Mouse (Mus musculus): Measurements from ENCODE around the gene Fbxw4. TPM values are rescaled to one million over a fixed set of nuclear protein-coding genes. Genes with fewer than 3 reads are reported as not detected.
"Not testable (repeated sequence)": the region's sequence is repeated elsewhere in the genome, so short reads cannot be mapped to it uniquely, and the experiment has no call there.

The Fbxw4 gene
- polyA plus RNA-seq, 1 experiment from 2014 or later = 5.5 TPM

- DNase-seq (ENCODE audit: low spot score) = no peak
- peaks cover 14% of the 10 kb centered on the region for H3K36me3 ChIP-seq
- peaks cover 17% of the 10 kb centered on the region for H3K4me1 ChIP-seq
- H3K9me3 ChIP-seq = no peaks in the 10 kb centered on the region
- WGBS = 33% methylated on average over 14 of the region's 14 CpGs
- H3K27me3 ChIP-seq (ENCODE audit: insufficient read depth, poor library complexity, severe bottlenecking) = peaks cover 18% of the 10 kb centered on the region; the same call in 1 of the 2 replicates
- H3K27ac ChIP-seq = peak overlapping the region; percentile 42; the same call in 1 of the 2 replicates
- H3K4me3 ChIP-seq = no peak overlapping the region
Measured at GRCm38 (mm10) chr19:45567367-45567766, 92.7 kb downstream of the Fbxw4 start.

DNA sequence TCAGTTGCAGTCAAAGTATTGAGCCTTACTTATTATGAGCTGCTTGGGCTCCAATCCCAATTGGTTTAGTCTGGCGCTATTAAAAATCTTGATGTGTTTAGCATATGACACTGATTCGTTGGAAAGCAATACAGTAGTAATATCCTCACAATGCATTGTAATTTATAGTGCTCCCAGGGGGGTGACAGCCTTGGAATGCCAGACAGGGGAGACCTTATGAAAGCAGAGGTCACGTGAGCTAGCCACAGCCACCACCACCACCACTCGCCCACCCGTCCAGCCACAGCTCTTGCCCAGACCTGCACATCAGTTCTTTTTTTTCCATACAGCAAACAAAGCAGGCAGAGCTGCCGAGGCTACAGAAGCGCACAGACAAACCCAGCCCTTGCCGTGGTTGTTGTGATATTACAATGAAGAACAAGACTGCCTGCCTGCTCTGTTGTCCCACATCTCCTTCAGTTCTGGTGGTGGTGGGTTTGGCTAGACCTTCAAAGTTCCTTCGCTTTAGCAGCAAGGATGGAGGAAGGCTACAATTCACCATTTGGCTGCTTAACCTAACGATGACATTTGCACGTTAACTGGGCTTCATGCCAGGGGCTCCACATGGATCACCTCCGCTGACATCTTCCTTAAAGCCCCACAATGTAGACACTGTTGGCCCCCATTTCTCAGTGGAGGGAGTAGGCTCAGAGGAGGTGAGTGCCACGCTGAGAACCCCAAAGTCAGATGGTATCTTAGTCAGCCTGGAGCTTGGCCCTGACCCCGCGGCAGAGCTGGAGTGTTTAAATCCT lies 94.0 kb downstream of the Fbxw4 start:
- Histone ChIP-seq H3K4me1 (peaks cover 17% of the 10 kb centered on the region), H3K27ac (no peak overlapping the region), H3K9me3 (no peaks in the 10 kb centered on the region), H3K36me3 (0 out of 2 replicates have a peak, but pooled peaks cover 8% of the 10 kb centered on the region), H3K27me3 (ENCODE audit: insufficient read depth, poor library complexity, severe bottlenecking) (peaks cover 14% of the 10 kb centered on the region; the same call in 1 of the 2 replicates), H3K4me3 (no peak overlapping the region)
- no peak for DNase-seq (ENCODE audit: low spot score)
- 66% methylated on average over 15 of the region's 15 CpGs for WGBS

DNA sequence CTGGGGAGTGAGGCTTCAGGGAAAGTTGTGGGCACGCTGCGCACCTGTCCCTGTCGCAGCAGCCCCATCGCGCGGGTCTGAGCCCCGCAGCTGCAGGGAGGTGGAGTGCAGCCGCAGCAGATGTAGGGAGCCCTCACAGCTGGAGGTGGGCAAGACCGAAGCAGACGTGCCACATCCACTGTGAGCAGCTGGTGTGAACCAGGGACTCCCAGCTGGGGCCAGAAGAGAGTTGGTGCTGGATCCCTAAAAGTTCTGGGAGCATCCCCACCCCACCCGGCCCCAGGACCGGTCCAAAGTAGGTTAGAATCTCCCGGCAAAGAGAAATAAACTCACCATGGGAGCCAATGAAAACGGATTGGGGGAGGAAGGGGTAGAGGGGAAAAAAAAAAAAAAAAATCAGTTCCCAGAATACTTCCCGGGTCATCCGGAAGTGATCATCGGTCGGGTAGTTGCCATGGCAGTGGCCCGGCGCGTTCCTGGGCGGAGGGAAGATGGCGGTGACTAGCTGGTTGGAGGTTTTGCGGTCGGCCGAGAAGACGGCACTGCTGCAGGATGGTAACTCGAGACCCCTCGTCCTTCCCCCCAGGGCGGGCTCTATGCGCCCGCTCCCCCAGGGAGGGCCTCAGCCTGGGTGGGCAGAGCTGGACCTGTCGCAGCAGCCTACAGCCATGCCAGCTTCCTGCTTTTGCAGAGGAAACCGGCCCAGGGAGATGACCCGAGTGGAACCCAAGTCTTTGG lies 99.8 kb downstream of the Fbxw4 start, which contains the start of the genes Poll and Gm17018:
Gene Poll (minus strand): TSS at position 379 of the 738 bp plus-strand sequence.
Gene Gm17018 (plus strand): TSS at position 463 of the 738 bp plus-strand sequence.
- under 1% methylated on average over 35 of the region's 35 CpGs for WGBS
- Histone ChIP-seq H3K27me3 (ENCODE audit: insufficient read depth, poor library complexity, severe bottlenecking) (no peaks in the 10 kb centered on the region; the same call in 1 of the 2 replicates), H3K27ac (peak within 1 kb of the TSS; percentile 91)

GRCm38 (mm10) chr19:45554136-45554535 lies 106.0 kb downstream of the Fbxw4 start:
- no peak for DNase-seq (ENCODE audit: low spot score)
- H3K4me3 ChIP-seq = no peak overlapping the region
- 89% methylated on average over 11 of the region's 11 CpGs for WGBS
- H3K9me3 ChIP-seq = no peaks in the 10 kb centered on the region
- H3K27me3 ChIP-seq (ENCODE audit: insufficient read depth, poor library complexity, severe bottlenecking) = peaks cover 11% of the 10 kb centered on the region
- peaks cover 58% of the 10 kb centered on the region for H3K36me3 ChIP-seq
- H3K27ac ChIP-seq = no peak overlapping the region
- H3K4me1 ChIP-seq = no peaks in the 10 kb centered on the region

More for the DNA sequence above, 99.8 kb downstream of the Fbxw4 start, which contains the start of the genes Poll and Gm17018:
- Histone ChIP-seq H3K9me3 (no peaks in the 10 kb centered on the region), H3K4me1 (peaks cover 11% of the 10 kb centered on the region), H3K36me3 (peaks cover 30% of the 10 kb centered on the region), H3K4me3 (peak within 1 kb of the TSS; percentile 91)
- peak; percentile 93 for DNase-seq (ENCODE audit: low spot score)

DNA sequence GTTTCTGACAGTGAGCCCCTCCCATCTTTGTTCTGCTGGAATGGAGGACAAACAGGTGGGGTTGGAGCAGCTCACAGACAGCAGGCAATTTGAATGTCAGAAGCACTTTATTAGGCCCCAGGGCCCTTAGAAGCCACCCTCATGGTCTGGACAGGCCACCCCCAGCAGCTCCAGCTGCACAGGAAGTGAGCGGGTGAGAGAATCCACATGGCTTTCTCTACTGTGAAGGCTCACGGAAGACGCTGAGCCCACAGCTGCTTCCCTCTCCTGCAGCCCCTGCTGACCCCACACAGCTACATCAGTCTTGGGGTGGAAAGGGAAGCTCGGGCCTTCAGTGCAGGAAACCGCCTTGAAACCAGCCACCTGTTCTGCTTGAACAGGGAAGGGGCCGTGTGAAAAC lies 107.9 kb downstream of the Fbxw4 start:
- no peak overlapping the region for H3K4me3 ChIP-seq
- peaks cover 14% of the 10 kb centered on the region for H3K4me1 ChIP-seq
- DNase-seq (ENCODE audit: low spot score) = no peak
- whole genome bisulfite sequencing = 60% methylated on average over 6 of the region's 6 CpGs
- H3K27me3 ChIP-seq (ENCODE audit: insufficient read depth, poor library complexity, severe bottlenecking) = peaks cover 16% of the 10 kb centered on the region
- H3K36me3 ChIP-seq = peaks cover 47% of the 10 kb centered on the region
- H3K27ac ChIP-seq = no peak overlapping the region
- no peaks in the 10 kb centered on the region for H3K9me3 ChIP-seq

DNA sequence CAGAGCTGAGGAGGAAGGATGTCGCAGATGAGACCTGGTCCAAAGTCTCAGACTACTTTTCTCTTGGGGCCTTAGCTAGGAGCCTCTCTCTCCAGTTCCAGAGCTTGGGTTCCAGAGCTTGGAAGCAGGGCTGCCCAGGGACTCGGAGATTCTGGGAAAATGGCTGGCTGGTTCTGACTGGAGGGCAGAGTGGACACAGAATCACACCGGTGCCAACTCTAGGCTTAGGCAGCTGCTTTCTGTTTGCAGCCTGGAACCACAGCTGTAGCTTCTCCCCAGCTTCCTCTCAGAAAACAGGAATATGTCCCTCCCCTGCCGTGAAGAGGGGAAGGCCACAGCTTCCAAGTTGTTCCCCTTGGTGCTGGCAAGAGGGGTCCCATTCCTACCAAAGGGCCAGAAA lies 110.2 kb downstream of the Fbxw4 start:
- 78% methylated on average over 4 of the region's 4 CpGs for WGBS
- Histone ChIP-seq H3K27ac (0 out of 2 replicates have a peak overlapping the region, but pooled peaks have one; percentile 59), H3K36me3 (peaks cover 28% of the 10 kb centered on the region), H3K4me1 (peaks cover 21% of the 10 kb centered on the region), H3K9me3 (no peaks in the 10 kb centered on the region), H3K27me3 (ENCODE audit: insufficient read depth, poor library complexity, severe bottlenecking) (peaks cover 38% of the 10 kb centered on the region), H3K4me3 (no peak overlapping the region)
- no peak for DNase-seq (ENCODE audit: low spot score)

DNA sequence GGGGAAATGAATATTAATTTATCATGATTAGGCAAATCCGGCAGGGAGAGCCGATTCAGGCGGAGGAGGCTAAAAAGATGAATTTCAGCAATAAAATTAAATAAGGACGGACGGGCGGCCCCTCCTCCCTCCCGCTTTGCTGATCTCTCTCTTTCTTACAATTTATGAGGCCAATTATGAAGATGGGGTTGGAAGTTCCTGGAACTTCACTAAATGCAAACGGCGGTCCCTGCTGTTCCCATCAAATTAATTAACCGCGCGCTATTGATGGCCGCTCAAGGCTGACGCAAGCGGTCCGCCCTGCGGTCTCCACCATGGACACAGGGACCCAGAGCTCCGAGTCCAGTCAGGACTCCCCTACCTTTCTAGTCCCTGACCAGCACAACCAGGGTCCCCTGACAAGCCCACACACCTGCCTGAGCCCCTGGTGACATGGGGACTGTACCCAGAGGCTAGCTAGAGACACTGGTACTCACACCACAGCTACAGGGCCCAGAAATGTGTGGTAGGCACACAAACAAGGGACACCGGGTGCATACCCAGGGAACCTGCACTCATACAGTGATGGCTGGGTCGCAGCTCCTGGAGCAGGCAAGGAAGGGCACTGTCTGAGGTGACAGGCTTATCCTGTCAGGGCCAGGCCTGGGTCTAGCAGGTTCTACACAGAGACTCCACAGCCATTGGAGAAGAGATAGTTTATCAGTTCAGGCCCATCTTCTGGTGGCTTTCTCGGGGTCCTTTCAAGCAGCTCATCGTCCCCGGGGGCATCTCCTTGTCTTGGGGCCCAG lies 110.8 kb downstream of the Fbxw4 start:
- Histone ChIP-seq H3K4me1 (peaks cover 27% of the 10 kb centered on the region), H3K9me3 (no peaks in the 10 kb centered on the region), H3K27me3 (ENCODE audit: insufficient read depth, poor library complexity, severe bottlenecking) (peaks cover 43% of the 10 kb centered on the region), H3K27ac (peak overlapping the region; percentile 65; the same call in 1 of the 2 replicates), H3K36me3 (peaks cover 22% of the 10 kb centered on the region), H3K4me3 (no peak overlapping the region)
- 85% methylated on average over 23 of the region's 23 CpGs for WGBS
- DNase-seq (ENCODE audit: low spot score) = no peak

DNA sequence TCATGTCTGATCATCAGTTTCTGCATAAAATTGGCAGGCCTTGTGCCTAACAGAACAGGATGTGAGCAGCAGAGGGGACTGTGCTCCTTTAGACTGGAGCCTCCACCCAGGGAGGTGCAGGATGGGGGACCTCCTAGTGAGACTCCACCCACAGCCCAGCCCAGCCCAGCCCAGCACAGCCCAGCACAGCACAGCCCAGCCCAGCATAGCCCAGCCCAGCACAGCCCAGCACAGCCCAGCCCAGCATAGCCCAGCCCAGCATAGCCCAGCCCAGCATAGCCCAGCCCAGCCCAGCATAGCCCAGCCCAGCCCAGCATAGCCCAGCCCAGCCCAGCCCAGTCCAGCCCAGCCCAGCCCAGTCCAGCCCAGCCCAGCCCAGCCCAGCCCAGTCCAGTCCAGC lies 111.9 kb downstream of the Fbxw4 start:
- Histone ChIP-seq H3K27me3 (ENCODE audit: insufficient read depth, poor library complexity, severe bottlenecking) (peaks cover 54% of the 10 kb centered on the region), H3K36me3 (peaks cover 11% of the 10 kb centered on the region), H3K4me1 (peaks cover 34% of the 10 kb centered on the region)
- not testable (repeated sequence) for H3K27ac ChIP-seq, H3K9me3 ChIP-seq, H3K4me3 ChIP-seq
- peak; percentile 95 for DNase-seq (ENCODE audit: low spot score)

- H3K36me3 ChIP-seq = no peaks in the 10 kb centered on the region
- peaks cover 83% of the 10 kb centered on the region for H3K27me3 ChIP-seq (ENCODE audit: insufficient read depth, poor library complexity, severe bottlenecking)
- H3K9me3 ChIP-seq = no peaks in the 10 kb centered on the region
- WGBS = under 1% methylated on average over 30 of the region's 30 CpGs
- H3K27ac ChIP-seq = peak overlapping the region; percentile 26; the same call in 1 of the 2 replicates
- peak; percentile 91 for DNase-seq (ENCODE audit: low spot score)
- peaks cover 49% of the 10 kb centered on the region for H3K4me1 ChIP-seq
- H3K4me3 ChIP-seq = peak overlapping the region; percentile 59
Measured at GRCm38 (mm10) chr19:45544925-45545321, 115.2 kb downstream of the Fbxw4 start.

- no peaks in the 10 kb centered on the region for H3K9me3 ChIP-seq
- DNase-seq (ENCODE audit: low spot score) = no peak
- peak overlapping the region; percentile 59 for H3K4me3 ChIP-seq
- H3K36me3 ChIP-seq = no peaks in the 10 kb centered on the region
- H3K4me1 ChIP-seq = peaks cover 49% of the 10 kb centered on the region
- H3K27ac ChIP-seq = peak overlapping the region; percentile 26; the same call in 1 of the 2 replicates
- WGBS = 2% methylated on average over 20 of the region's 26 CpGs
- peaks cover 83% of the 10 kb centered on the region for H3K27me3 ChIP-seq (ENCODE audit: insufficient read depth, poor library complexity, severe bottlenecking)
Measured at GRCm38 (mm10) chr19:45544152-45544924, 115.8 kb downstream of the Fbxw4 start.

GRCm38 (mm10) chr19:45542061-45542460 lies 118.1 kb downstream of the Fbxw4 start:
- WGBS = 17% methylated on average over 3 of the region's 3 CpGs
- DNase-seq (ENCODE audit: low spot score) = no peak
- H3K4me1 ChIP-seq = peaks cover 33% of the 10 kb centered on the region
- peak overlapping the region; percentile 59 for H3K4me3 ChIP-seq
- H3K9me3 ChIP-seq = no peaks in the 10 kb centered on the region
- peaks cover 92% of the 10 kb centered on the region for H3K27me3 ChIP-seq (ENCODE audit: insufficient read depth, poor library complexity, severe bottlenecking)
- H3K27ac ChIP-seq = peak overlapping the region; percentile 79
- no peaks in the 10 kb centered on the region for H3K36me3 ChIP-seq
